Mouse (Mus musculus): ENCODE data around the gene Mphosph6. TPM values are rescaled to one million over a fixed set of nuclear protein-coding genes. Genes with fewer than 3 reads are reported as not detected.
A peak's percentile ranks its signal among the peaks of the same experiment; 100 is the strongest.

Mphosph6 gene
- total RNA-seq (2021): 10 to 100 TPM; 20.3 to 22.9 TPM

DNA sequence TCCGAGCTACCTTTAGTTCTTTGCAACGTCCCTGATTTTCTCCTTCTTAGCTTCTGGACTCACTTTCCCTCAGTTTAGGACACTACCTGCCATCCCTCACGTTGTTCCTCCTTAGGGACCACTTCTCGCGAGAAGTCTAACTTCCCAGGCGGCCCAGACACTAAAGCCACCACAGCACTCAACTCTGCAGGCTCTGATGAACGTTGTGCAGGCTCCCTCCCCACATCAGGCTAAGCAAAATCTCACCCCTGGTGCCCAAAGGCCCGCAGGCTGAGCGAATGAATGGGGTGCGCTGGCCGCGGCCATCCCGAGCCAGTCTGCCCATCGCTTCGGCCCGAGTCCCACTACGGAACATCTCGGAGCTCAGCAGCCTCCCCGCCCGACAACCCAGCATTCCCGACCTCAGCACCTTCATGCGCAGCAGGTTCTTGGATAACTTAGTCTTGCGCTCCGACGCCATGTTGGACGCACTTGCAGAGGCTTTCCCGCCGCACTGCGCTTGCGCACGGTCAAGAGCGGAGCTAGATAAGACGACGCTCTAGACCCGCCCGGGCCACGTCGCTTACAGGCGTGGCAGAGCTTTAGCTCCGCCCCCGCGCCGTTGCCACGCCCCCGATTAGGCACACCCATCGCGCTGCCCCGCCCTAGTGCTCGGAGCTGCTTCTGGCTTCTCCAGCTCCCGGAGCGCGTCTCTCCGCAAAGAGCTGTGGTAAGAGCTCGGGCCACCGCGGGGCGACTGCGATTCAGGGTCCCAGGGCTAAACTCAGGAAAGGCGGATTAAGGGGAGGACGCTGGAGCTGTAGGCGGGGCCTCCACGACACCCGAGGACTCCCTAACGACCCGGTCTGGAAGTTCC is at the start of gene Mphosph6:
Mphosph6 (minus strand) TSS at position 501 of the 856 bp plus-strand sequence.
- peak; percentile 98 for DNase-seq

DNA sequence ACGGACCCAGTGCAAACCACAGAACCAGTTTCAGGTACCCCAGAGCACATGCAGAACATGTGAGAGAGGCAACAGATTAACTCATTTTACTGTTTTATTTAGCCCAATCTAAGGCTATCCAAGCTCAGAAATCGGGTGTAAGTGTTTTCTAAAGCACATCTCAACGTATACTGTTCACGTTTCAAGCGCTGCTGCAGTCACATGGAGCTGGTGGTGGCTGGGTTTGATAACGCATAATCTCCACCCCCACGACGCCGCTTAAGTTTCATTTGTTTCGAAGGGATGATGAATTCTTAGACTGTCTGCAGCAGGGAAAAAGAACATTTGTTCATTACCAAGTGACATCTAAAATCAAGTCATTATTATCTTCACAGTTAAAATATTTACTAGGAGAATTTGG is 48.7 kb upstream of the Mphosph6 start:
- DNase-seq: no peak

- no peak for DNase-seq
These were observed 46.1 kb upstream of the Mphosph6 start for GRCm38 (mm10) chr8:117847865-117848264.

DNA sequence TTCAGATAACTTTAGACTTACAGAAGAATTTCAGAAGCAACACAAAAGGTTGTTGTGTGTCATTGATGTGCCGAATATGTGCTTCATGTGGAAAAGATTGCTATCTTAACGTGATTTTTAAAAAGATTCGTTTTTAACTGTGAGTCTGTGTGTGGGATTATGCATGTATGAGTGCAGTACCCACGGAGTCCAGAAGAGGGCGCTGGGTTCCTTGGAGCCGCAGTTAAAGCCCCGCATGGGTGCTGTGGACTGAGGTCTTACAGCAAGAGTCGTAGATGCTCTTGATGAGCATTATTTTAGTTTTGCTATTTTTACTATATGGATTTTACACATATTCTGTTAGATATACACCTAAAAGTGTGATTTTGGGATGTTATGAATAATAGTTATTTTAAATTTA is 42.0 kb upstream of the Mphosph6 start:
- DNase-seq: no peak

- no peak for DNase-seq
These were observed 11.8 kb upstream of the Mphosph6 start for GRCm38 (mm10) chr8:117813524-117813923.

DNA sequence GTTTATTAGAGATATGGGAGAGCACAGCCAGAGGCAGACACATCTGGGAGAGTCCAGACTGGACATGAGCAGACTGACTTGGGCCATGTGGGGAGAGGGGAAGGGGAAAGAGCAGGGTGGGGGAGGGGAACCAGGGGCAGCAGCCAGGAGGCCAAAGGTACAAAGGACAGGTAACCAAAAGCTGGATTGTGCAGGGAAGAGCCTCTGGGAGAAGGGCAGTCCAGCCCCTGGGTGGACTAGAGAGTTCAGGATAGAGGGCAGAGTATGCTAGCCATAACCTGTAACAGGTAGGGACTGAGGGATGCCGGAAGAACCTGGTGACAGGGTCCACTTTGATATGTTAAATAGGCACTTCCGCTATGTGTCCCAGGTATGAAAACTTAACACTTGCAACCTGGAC is 8.9 kb upstream of the Mphosph6 start:
- no peak for DNase-seq

GRCm38 (mm10) chr8:117805419-117805818 is 3.7 kb upstream of the Mphosph6 start:
- no peak for DNase-seq

- no peak for DNase-seq
These were observed 551 bp upstream of the Mphosph6 start for GRCm38 (mm10) chr8:117802299-117802689.

DNA sequence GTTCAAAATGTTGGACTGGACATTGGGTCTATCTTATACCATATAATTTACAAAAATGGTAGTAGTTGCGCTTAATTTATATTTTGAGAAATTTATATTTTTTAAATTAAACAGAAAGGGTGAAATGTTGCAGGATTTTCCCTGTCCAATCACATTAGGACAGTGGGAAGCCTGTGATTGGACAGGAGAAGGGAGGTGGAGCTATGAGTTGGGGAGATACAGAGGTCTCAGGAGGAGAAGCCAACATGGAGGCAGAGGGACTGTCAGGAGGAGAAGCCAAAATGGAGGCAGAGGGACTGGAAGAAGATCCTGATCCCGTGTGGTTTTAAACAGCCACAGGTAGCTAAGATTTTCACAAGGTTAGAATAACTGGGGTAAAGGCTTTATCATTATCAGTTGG is 3.7 kb downstream of the Mphosph6 start:
- no peak for DNase-seq

DNA sequence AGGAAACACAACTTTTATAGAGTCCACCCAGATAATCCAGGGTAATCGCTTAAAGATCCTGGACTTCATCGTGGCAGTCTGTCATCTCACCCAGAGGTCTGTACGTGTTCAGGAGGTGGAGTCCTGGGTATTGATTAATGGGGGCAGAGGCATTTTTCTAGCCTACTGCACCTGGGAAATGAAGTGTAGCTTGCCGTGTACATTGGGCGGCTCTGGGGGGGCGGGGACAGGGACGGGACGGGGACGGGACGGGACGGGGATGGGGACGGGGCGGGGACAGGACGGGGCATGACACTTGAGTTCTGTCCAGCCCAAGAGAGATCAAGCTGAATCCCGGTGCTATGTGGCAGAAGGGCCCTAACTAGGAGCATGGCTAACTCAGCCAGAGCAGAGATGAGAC is 5.3 kb downstream of the Mphosph6 start:
- DNase-seq: no peak

DNA sequence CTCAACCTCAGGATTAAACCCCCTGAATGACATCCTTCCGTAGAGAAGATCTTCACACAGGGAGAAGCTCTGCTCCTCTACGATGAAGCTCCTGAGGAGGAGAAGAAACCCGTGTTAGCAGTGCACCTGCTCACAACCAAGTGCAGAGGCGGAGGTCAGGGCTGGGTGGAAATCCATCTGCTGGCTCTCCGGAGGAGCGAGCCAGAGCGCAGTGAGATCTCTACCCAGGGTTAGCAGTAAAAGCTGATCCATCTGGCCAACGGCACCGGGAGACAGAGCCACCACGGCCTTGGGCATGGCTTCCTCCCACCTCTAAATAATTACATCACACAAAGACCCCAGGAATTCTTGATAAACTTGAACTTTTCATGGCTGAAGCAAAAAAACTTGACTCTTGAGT is 7.2 kb downstream of the Mphosph6 start:
- DNase-seq: no peak

GRCm38 (mm10) chr8:117792616-117793144 is 9.1 kb downstream of the Mphosph6 start:
- no peak for DNase-seq

DNA sequence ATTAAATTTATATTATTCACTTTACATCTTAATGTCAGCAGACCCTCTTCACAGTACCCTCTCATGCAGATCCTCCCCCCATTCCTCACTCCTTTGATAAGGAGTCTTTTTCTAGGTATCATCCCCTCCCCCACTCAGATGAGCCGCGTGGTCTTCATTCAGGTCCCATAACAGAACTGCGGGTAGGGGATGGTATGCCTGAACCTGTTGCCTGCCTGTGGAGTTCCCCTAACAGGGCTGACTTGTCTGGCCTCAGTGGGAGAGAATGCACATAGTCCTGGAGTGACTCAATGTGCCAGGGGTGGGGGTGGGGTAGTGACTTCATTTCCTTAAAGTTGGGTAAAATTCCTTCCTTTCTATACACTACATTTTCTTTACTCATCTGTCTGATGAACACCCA is 15.3 kb downstream of the Mphosph6 start:
- no peak for DNase-seq

- no peak for DNase-seq
These were observed 18.7 kb downstream of the Mphosph6 start for GRCm38 (mm10) chr8:117783021-117783420.

- no peak for DNase-seq
These were observed 20.2 kb downstream of the Mphosph6 start for GRCm38 (mm10) chr8:117781375-117782129.

GRCm38 (mm10) chr8:117779344-117779743 is 22.4 kb downstream of the Mphosph6 start:
- no peak for DNase-seq

DNA sequence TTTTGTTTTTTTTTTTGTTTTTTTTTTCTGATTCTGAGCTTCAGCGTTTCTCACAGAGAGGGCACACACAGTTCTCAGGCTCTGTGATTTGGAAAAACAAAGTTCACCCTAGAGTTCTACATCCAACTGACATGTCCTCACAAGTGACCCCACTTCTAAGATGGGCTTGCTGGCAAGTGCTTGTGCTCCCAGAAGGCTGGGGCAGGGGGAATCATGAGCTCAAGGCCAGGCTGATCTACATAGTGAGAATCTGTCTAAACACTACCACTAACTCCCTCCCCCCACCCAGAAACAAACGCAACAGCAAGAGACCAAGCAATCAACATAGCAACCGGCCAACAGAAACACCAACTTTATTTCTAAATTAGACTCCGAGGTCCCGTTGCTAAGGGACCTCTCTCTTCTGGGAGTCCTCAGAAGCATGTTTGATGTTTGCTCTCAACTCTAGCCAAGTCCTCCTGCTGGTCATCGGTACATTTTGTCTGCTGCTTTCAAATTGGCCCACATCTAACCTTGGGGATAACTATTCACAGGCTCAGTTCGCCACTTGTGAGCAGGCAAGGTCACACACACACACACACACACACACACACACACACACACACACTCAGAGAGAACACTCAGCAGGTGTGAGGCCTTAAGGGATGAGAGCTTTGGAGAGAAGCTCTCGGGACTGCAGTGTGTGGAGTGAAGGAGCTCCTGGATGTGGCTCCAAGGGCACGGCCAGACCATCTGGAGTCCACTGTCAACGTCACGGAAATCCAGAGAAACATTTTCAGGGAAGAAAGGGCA is 23.0 kb downstream of the Mphosph6 start:
- no peak for DNase-seq

DNA sequence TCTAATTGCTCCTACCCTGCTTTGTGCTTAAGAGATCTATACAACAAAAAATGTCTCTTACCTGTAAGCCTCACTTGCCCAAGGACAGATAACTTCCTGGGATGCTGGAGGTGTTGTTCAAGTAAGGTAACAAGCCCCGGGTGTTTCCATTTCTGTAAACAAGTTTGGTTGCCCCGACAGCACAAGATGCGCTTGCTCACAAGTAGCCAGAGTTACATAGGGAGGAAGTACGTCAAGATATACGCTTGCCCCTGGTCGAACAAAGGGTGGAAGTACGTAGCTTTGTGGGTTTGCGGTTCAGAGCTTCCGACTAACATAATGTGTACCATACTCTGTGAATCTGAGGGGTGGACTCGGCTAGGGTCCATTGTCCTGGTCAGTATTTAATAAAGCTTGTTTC is 25.7 kb downstream of the Mphosph6 start:
- no peak for DNase-seq

DNA sequence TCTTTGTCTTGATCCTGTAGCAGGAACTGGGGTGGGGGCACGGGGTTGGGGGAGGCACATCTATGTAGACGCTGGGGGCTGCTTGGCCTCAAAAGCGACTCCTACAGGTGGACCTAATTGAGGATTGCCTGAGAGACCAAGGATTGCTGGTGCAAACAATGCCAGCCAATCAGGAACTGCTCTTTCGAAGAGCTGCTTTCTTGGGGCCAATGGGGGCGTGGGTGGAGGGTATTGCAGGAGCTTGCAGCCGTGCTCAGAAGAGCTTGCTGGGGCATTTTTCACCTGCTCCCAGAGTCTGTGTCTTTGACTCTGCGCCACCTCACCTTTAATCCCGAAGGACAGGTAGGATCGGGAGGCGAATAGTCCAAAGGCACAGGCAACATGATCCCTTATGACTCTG is 26.1 kb downstream of the Mphosph6 start:
- no peak for DNase-seq

GRCm38 (mm10) chr8:117772597-117772996 is 29.1 kb downstream of the Mphosph6 start:
- no peak for DNase-seq

GRCm38 (mm10) chr8:117772126-117772525 is 29.6 kb downstream of the Mphosph6 start:
- DNase-seq: peak; percentile 36

DNA sequence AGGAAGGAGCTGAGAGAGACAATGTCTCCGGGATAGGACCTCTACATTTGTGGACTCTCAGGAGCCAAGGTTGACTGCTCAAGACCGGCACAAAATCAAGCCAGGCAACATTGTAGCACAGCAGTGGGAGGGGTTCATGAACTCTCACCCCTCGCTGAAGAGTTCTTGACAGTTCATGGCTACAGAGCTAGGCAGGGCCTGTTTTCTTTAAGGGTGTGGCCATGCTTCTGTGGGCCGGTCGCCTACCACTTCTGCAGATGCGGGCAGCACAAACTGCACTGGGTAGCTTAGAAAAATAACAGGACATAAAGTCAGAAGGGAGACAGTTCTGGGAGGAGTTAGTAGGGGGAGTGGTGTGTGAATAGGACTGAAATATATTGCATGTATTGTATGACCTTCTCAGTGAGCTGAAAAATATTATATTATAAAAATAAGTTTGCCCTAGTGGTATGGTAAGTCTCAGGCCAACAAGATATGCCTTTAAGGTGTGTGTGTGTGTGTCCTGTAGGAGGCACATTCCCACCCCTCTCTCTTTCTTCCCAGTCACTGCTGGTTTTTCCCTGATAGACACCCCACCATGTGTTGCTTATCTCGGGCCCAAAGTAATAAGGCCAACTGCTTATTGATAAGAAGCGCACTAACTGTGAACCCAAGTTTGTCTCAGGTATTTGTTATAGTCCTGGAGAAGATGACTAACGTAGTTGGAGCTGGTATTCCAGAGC is 30.5 kb downstream of the Mphosph6 start:
- no peak for DNase-seq

All from heart, postnatal 4 days (tissue).